Mouse (Mus musculus): ENCODE data around the gene Fam20b.

GRCm38 (mm10) chr1:156654735-156655530, 64.0 kb downstream of the Fam20b start:
- TF ChIP-seq CTCF (conservative IDR thresholded peaks at IDR 0.05; ENCODE audit: insufficient read depth, insufficient read length, low read depth, low read length) (no peak), POLR2A (IDR thresholded peaks at IDR 0.05; ENCODE audit: low read depth, low read length) (no peak)

All from kidney, adult 2 months (tissue).